Mouse (Mus musculus) erythroblast, embryonic 14.5 days (primary cell): ENCODE measurements around the gene Atrnl1.

ENCODE experiments used
- GATA1 ChIP-seq: IDR thresholded peaks from 2 replicates; pipeline ENCODE4 v1.6.1; 2012; ENCODE audit warnings: low read length, inconsistent platforms, mixed read lengths
- TAL1 ChIP-seq: IDR thresholded peaks from 3 replicates; pipeline ENCODE4 v1.6.1; 2012; ENCODE audit warnings: low read length, inconsistent platforms, mixed read lengths

GRCm38 (mm10) chr19:57910650-57911049 is 299.8 kb downstream of the Atrnl1 start:
- no peak for TF ChIP-seq GATA1
- TF ChIP-seq TAL1 = no peak
